Mouse (Mus musculus) large intestine, adult 2 months (tissue): ENCODE measurements around the gene Epb41l5. TPM values are rescaled to one million over a fixed set of nuclear protein-coding genes. Genes with fewer than 3 reads are reported as not detected.

ENCODE experiments used
- DNase-seq: peaks from one replicate; pipeline ENCODE4 v3.0.0-alpha.2; 2012; ENCODE audit warnings: low read depth, low spot score
- WGBS: fragments of 180-500 bp; shearing (Covaris S2); methylation state at CpG from one replicate; pipeline ENCODE4 v1.1.7; 2018; 5-methylcytosine and 5-hydroxymethylcytosine counted together
- polyA plus RNA-seq: library from polyadenylated mRNA; depleted of rRNA; stranded (reverse); fragments of >200 nt; gene quantifications from 2 replicates; pipeline ENCODE4 v1.2.3, GENCODE M21; 2012; rRNA removed

Epb41l5 gene
- polyA plus RNA-seq, 1 experiment, result 3.6 TPM

GRCm38 (mm10) chr1:119505951-119506350, 142.8 kb downstream of the Epb41l5 start:
- no peak for DNase-seq
- 81% methylated on average over 3 of the region's 3 CpGs for WGBS

- peak; percentile 95 for DNase-seq
- WGBS, result under 1% methylated on average over 57 of the region's 57 CpGs
Measured at GRCm38 (mm10) chr1:119504260-119505062, 144.3 kb downstream of the Epb41l5 start, which contains the start of gene Ralb. TSS of gene Ralb (minus strand) at chr1:119504794.

- DNase-seq, result no peak
- 3% methylated on average over 5 of the region's 5 CpGs for WGBS
Measured at GRCm38 (mm10) chr1:119503808-119504207, 145.0 kb downstream of the Epb41l5 start.

GRCm38 (mm10) chr1:119503181-119503580, 145.6 kb downstream of the Epb41l5 start:
- no peak for DNase-seq

GRCm38 (mm10) chr1:119502729-119503128, 146.1 kb downstream of the Epb41l5 start:
- 95% methylated on average over 11 of the region's 11 CpGs for WGBS
- DNase-seq, result no peak

More at GRCm38 (mm10) chr1:119503181-119503580, 145.6 kb downstream of the Epb41l5 start:
- 62% methylated on average over 3 of the region's 3 CpGs for whole genome bisulfite sequencing

GRCm38 (mm10) chr1:119501881-119502280, 146.9 kb downstream of the Epb41l5 start:
- no peak for DNase-seq
- 75% methylated on average over 8 of the region's 8 CpGs for WGBS

DNA sequence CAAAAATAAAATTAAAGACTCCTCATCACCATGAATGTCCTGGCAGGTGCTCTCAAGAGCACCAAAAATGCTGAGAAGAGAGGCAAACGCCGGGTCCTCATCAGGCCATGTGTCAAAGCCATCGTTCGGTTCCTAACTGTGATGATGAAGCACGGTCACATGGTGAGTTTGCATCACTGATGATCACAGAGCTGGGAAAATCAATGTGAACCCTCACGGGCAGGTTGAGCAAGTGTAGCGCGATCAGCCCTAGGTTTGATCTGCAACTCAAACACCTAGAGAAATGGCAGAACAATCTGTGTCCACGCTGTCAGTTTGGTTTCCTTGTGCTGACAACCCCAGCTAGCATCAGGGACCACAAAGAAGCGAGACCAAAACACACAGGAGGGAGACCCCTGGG, 149.3 kb downstream of the Epb41l5 start:
- DNase-seq, result no peak
- WGBS, result 92% methylated on average over 10 of the region's 10 CpGs

DNA sequence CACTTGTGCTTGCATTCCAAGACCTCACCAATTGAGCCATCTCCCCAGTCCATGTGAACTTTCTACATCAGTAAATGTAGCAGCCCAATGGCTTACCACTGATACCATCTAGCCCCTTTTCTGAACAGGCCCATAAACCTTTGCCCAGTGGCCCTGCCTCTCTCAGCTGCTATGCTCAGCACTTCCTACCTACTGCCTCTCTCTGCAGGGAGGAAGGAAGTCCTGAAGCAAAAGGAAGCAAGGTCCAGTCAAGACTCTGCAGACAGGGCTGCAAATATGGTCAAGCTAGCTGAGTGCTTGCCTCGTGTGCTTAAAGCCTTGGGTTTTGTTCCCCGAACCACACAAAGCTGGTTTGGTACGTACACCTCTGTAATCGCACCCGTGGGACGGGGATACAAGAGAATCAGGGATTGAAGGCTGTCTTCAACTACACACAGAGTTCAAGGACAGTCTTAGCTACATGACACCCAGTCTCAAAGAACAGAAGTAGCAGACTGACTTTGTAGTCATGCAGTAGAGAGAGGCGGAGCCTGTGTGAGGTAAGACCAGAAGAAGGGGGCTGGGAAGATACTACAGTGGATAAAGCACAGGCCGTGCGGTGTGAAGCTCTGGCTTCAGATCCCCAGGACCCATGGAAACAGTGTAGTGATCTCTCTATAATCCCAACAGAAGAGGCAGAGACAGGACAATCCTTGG, 150.1 kb downstream of the Epb41l5 start:
- no peak for DNase-seq
- 76% methylated on average over 9 of the region's 9 CpGs for WGBS

DNA sequence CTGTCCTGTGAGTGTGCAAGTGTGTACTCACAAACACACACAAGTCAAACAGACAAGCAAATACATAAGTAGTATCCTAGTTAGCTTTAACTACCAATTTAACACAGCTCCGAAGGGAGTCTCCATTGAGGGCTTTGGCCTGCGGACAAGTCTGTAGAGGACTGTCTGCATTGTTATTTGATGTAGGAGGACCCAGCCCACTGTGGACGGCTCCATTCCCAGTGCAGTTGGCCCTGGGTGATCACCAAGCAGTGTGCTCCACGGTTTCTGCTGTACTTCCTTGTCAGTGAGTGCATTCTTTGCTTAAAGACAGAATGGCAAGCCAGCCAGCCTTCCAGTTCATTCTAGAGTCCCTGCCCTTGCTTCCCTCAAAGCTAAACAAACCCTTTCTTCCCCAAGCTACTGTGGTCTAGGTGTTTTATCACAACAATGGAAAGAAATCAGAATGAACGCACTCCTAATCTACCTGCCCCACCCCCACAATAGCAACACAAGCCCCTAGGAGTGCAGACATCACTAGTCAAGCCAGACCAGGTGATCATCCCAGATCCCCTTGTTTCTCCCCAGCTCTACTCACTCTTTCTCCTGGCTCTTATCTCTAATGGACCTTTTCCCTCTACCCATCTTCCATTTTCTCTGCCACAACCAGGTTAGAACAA, 151.3 kb downstream of the Epb41l5 start:
- no peak for DNase-seq
- whole genome bisulfite sequencing, result 79% methylated on average over 5 of the region's 5 CpGs

- DNase-seq, result no peak
- WGBS, result 92% methylated on average over 6 of the region's 6 CpGs
Measured at GRCm38 (mm10) chr1:119495396-119495775, 153.4 kb downstream of the Epb41l5 start.

Other genes starting within 250 kb of the Epb41l5 start
- 0.81 and 0.96 TPM in 2 replicates for gene Inhbb, start 226.8 kb downstream of the Epb41l5 start, polyA plus RNA-seq
- 51.7 TPM in 2 replicates for gene Ralb, start 144.2 kb downstream of the Epb41l5 start, polyA plus RNA-seq
- 16.3 and 19.1 TPM in 2 replicates for gene Tmem185b, start 122.8 kb downstream of the Epb41l5 start, polyA plus RNA-seq
- 0.58 and 1.0 TPM in 2 replicates for gene Ptpn4, start 188.6 kb upstream of the Epb41l5 start, polyA plus RNA-seq